Mouse (Mus musculus): Measurements from ENCODE around the gene Tmem30c.
A peak's percentile ranks its signal among the peaks of the same experiment; 100 is the strongest.
"Not testable (repeated sequence)": the region's sequence is repeated elsewhere in the genome, so short reads cannot be mapped to it uniquely, and the experiment has no call there.

Tmem30c gene

DNA sequence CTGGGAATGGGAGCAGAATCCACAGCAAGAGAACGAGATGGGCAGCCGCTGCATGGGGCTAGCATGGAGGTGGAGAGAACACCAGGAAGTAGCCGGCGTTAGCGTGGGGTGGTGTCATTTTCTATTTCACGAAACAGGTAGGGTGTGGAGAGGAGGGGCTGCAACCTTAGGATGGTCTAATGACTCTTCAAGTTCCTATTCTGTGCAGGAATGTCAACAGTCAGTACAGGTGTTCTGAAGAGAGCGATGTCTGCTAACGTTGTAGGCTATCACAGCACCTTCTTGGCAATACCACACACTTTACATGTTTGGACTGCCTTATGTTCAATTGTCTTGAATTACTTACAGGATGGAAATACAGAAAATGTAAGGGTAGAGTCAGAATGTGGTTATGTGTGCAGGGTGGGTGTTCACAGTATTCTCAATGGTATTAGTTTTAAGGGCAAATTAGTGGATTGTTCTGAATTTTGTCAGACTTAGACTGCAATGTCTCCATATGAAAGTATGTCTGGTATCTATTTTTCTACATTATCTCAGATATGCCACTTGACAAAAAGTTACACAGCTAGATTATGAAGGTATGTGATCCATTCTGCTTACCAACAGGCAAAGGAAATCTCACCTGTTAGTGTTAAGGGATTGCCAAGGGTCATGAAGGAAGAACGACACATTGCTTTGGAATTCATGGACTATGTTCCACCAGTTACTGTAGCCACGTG, 2.7 kb upstream of the Tmem30c start:
- no peak for DNase-seq

GRCm38 (mm10) chr16:57292296-57292695, 369 bp downstream of the Tmem30c start:
- DNase-seq = no peak

- DNase-seq = no peak
Measured at GRCm38 (mm10) chr16:57291696-57292095, 969 bp downstream of the Tmem30c start.

DNA sequence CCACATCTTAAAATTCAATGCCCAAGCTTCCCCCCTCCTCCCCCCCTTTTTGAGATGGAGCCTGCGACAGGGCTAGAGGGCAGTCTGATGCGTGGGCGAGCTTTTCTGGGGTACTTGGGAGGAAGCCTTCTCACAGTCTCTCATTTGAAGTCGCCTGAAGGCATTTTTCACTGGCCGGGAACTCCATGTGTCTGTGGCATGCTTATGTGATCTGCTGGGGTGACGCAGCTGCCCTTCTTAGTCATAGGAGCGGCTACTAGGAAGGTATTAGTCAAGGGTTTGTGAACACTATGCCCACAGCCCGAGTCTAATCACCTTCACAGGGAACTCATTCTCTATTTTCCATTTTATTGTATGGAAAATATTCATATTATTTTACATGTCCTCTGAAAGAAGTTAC, 11.2 kb downstream of the Tmem30c start:
- no peak for DNase-seq

DNA sequence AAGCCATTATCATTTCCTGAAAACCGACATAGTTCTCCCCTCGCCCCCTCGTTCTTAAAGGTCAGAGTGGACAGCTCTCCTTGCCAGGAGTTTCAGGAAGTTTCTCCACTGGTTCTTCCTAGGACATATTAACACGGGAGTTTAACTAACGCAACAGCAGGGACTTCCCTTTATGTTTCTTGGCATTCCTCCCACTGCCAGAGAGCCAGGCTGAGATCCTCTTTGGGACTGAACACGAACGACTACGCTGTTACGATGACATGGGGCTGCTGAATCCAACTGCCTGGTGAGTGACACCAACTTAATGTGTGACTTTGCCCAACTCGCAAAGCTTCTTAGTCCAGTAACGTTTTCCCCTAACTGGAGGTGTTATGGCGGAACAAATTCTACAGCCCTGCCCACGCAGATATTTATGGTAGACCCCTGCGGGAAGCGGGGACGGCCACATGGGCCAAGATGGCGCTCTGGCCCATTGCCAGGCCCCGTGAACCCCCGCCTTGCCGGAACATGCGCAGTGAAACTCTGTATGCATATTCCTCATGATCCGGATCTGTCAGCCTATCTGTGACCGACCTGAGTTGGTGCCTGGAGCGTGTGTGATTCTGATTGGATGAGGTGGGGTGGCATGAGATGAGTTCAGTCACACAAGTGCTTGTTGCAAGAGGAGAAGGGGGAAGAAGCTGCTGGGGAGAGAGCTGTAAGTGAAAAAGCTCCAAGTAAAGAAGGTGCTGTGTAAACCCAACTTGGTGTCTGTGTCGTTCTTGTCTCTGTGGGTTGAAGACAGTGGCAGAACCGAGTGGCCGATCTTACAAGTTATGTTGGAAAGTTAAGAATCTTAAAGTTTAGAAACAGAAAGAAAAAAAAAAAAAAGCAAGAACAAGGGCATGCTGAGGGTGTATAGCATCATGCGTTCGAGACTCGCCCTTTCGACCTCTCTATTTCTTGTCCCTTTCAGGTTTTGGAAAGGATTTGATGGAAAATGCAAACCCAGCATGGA, 12.1 kb downstream of the Tmem30c start:
- DNase-seq = no peak

DNA sequence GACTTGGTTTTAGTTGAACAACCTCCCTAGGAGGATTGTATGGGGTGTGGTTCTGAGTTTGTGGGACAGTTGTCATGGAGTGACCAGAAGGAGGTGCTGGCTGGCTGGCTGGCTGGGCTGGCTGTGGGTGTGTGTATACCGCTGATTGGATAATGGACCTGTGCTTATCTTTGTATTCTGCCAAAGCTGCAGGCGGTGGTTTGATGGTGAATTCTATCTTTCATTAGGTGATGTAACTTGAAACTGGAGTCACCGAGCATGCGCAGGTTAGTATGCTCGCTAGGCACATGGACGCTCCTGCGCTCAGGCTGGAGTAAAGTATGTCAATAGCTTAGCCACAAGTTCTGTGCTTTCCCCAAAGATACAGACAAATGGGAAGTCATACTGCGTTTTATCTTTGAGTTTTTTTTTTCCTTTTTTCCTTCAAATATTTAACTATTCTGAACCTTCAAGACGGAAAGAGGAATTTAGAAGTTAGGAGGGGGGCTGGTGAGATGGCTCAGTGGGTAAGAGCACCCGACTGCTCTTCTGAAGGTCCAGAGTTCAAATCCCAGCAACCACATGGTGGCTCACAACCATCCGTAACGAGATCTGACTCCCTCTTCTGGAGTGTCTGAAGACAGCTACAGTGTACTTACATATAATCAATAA, 13.6 kb downstream of the Tmem30c start:
- DNase-seq = no peak

GRCm38 (mm10) chr16:57269751-57270150, 22.9 kb downstream of the Tmem30c start:
- no peak for DNase-seq

DNA sequence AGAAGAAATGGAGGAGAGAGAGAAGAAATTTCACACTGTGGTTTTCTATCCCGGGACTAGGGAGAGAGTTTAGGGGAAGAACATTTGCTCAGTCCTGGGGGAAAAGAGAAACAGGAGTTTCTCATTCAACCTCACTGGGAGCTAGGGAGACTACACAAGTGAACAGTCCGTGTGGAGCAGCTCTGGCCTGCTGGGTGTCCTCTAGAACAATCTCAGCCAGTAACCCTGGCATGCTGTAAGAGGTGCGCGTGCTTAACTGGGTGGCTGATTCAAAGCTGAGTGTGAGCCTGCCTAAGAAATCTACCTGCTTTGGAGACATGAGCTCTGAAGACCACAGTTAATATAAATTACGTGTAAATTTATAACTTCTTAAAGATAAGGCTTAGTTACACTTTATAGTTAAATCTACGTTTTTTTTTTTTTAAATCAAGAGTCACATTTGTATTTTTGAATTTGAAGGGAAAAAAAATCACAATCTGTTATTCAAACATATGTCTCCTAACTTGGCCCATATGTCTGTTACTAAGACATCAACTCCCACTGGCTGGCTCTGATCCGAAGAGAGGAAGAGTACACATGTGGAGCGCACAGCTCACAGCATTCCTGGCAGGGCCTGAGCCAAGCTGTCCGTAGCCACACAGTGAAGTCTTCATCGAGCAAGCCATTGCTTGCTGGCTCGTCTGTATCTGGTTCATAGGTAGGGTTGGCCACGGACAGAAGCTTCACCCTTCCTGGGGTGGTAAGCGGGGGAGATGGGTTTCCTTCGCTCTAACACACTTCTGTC, 24.4 kb downstream of the Tmem30c start:
- DNase-seq = no peak

- DNase-seq = no peak
Measured at GRCm38 (mm10) chr16:57267068-57267467, 25.6 kb downstream of the Tmem30c start.

DNA sequence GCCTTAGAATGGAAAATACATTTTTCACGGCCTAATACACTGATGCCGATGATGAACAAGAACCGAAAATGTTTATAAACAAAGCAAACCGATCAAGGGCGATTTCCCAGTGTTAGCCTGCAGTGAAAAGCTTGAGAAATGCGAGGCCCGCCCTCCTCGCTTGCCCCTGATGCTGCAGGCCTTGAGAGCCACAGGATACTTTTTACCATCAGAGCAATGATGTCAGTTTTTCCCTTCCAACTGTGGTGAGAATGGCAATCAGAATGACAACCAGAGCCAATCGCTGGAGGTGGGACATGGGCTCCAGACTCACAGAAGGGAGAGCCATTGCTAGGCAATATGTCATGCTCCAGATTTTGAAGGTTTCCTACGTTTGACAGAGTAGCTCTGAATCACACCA, 32.5 kb downstream of the Tmem30c start:
- DNase-seq = no peak

DNA sequence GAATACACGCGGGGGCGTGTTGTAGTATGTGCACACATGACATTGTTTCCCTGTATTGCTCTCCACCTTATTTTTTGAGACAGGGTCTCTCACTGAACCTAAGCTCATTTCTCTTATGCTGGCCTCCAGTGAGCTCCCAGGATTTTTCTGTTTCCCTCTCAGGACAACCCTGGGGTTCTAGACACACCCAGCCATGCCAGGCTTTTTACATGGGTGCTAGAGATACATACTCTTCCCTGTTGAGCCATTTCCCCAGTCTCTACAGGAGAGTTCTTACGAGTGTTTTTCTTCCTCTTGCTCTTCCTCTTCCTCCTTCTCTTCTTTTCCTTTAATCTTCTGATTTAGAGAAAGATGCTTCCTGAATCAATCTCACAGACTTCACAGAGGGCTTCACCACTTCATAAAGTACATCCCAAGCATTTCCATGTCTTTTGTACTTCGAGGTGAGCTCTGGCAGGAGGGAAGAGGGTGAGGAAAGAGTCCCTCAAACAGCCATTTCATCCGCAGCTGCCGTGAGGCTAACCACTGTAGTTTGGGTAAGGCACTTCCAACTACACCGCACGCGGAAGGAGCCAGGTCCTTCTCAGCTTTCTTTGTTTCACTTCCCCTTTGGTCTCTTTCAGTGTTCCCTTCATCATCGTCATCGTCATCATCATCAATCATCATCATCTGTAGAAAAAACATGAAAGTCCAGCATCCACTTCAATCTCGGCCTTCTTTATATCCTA, 33.1 kb downstream of the Tmem30c start:
- DNase-seq = no peak

DNA sequence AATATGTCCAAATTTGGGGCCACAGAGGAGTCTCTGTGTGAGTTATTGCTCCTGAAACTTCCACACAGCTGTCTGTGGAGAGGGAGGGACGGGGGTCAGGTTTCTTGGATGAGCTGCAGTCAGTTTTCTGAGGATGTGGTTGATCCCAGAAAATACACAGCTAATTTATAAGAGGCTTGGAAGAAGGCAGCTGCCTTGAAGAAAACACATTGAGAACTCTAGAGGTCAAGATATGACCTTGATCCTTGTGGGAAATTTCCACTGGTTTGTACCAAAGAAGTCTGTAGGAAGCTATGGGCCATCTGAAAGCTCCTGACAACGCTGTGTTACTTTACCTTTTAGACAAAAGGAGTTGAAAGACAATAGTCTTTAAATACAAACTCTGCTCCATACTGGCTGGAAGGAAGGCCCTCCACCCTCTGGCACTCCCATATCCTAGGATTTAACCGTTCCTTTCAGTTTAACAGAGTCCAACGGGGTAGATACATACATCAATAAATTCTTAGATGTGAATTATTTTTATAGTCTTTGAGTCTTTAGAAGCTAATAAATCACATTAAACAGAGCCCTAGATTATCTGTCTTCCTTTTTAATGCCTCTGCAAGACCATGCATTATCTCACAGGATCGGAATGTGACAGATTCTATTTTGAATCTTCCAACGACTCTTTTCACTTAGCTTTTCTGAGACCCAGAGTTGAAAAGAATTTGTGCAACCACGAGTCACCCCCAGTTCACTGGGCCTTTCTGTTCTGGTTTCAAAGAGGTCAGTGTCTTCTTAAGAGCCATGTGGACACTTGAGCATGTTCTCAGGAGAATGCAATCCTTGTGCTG, 40.9 kb downstream of the Tmem30c start:
- peak; percentile 27 to 54 for DNase-seq

GRCm38 (mm10) chr16:57250991-57251390, 41.7 kb downstream of the Tmem30c start:
- no peak for DNase-seq

GRCm38 (mm10) chr16:57247464-57247863, 45.2 kb downstream of the Tmem30c start:
- no peak for DNase-seq

- DNase-seq = no peak
Measured at GRCm38 (mm10) chr16:57246596-57246995, 46.1 kb downstream of the Tmem30c start.

DNA sequence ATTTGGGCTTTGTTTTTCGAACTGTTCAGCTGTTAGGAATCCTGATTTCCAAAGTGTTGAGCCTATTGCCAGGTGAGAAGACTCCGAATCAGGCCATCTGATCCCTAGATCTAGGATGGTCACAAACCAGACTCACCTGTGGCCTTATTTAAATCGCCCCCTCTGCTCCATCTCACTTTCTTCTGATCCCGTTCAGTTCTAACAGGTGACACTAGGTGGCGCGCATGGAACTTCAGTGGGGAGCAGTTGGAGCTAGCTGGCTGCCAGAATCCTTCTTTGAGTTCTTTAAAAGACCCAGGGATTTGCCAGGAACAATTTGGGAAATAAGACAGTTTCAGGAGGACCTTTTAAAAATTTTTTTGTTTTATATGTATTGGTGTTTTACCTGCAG, 48.8 kb downstream of the Tmem30c start:
- peak; percentile 82 to 91 for DNase-seq

DNA sequence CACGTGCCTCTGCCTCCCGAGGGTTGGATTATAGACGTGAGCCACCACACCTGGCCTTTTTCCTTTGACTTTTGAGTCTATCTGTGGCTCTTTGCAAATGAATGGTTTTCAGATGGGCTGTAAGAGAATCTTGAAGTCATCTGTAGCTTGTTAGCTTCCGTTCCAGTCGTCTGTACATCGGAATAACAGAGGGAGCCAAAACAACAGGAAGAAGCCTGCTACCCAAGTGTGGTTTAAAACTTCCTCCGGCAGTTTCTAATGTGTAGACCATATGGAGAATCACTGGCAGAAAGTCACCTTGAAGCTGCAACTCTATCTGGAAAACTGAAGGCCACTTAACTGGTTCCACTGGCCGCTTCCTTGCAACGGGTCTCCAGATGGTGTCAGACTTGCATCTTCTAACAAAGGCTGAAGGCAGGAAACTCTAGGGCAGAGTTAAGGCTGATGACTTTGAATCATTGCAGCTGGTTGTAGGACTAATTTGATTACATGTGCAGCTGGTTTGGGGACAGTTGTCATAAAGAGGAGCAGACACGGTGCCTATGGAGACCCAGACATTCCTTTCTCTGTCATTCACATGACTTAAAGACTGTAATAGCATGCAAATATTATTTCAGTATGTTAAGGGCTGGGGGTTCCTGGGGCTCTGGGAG, 49.3 kb downstream of the Tmem30c start:
- DNase-seq = peak; percentile 23 to 42

GRCm38 (mm10) chr16:57242857-57243204, 49.8 kb downstream of the Tmem30c start:
- no peak for DNase-seq

DNA sequence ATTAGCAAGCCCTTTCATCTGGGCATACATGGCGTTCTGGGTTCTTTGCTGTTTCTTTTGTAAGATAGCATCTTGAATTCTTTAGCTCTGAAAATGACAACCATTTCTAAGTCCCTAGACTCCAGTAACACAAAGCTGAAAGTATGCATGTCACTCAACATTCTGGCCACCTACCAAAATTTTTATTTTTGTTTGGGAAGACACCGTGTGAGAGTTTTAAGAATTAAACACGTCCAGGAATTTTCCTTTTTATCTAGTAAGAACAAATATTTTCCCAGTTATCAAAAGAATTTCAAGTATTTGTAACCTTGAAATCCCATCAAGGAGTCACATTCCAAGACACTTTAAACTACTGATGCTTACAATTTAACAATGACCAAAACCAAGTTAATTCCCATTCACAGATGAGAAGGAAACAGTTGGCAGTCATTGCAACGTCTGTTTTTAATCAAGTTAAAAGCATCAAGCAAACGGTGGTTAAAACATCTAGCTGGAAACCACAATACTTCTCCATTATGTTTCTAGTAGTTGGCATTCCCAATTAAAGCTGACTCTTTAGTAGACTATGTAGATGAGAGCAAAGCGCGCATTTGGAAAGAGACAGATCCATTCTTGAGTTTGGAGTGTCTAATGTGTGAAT, 56.7 kb downstream of the Tmem30c start:
- DNase-seq = no peak

DNA sequence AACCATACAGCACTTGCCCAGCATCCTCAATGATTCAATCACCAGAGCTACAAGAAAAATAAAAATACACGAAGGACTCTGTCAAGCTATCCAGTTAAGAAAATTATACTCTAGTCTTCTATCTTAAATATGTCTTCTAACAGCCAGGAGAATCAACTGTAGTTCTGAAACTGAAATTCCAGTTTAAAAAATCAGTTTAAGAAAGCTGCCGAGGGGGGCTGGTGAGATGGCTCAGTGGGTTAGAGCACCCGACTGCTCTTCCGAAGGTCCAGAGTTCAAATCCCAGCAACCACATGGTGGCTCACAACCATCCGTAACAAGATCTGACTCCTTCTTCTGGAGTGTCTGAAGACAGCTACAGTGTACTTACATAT, 60.7 kb downstream of the Tmem30c start:
- not testable (repeated sequence) for DNase-seq

All from kidney, postnatal 25 days (tissue).